In the genomic region with DNA sequence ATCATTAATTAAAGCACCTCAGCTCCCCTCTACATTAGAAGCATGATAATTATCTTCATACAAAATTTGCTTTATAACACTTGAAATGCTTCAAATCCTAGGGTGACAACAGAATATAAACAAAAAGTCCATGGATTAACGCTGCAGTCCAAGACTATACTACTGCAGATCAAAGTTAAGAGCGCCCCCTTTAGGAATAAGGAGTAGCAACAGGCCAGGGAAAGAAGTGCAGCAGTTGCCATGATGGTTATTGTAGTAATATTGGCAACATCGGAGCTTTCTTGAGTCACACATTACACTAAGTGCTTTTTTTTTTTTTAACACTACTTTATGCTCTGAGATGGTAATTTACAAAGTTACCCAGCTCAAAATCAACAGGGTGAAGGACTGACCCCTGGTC, we compare ENCODE assay signal across 12 mouse cellular contexts. TPM values are rescaled to one million over a fixed set of nuclear protein-coding genes. Genes with fewer than 3 reads are reported as not detected.
A peak's percentile ranks its signal among the peaks of the same experiment; 100 is the strongest.
DNase-seq lines count a peak whose midpoint lies in the region; ATAC-seq and TF ChIP-seq lines count a peak whose summit lies in the region.
"Had no signal": no experiment of that assay in that cellular context is flagged by ENCODE, and none has a peak within 500 bp of the region (broad histone marks: within the 10 kb centered on the region; RNA-seq: fewer than 3 reads in every experiment).

No protein-coding gene starts in this region.

- H3K9me3 ChIP-seq in forebrain, postnatal 0 days (ENCODE audit: low read length): no peaks in the 10 kb centered on the region
- H3K9me3 ChIP-seq in forebrain, embryonic 10.5 days: no peaks in the 10 kb centered on the region
- H3K9me3 ChIP-seq in liver, embryonic 14.5 days (ENCODE audit: control insufficient read depth, low read length): no peaks in the 10 kb centered on the region
- H3K9me3 ChIP-seq in liver, embryonic 12.5 days (replicated peaks): no peaks in the 10 kb centered on the region
- no peaks in the 10 kb centered on the region for H3K9me3 ChIP-seq in kidney, embryonic 16.5 days (ENCODE audit: low read length)
- H3K9me3 ChIP-seq: limb, embryonic 12.5 days; midbrain, embryonic 15.5 days had no signal

- TF ChIP-seq CTCF in forebrain, postnatal 0 days (IDR thresholded peaks at IDR 0.05; ENCODE audit: low read depth): peak; percentile 52
- peak; percentile 35; the same call in 1 of the 2 replicates for TF ChIP-seq CTCF in liver, embryonic 14.5 days (IDR thresholded peaks at IDR 0.05; ENCODE audit: low read depth)
- no peak for TF ChIP-seq CTCF in olfactory bulb, adult 2 months (IDR thresholded peaks at IDR 0.05; ENCODE audit: insufficient read depth, low read depth, low read length)

- no peak overlapping the region for H3K4me2 ChIP-seq in forebrain, postnatal 0 days (ENCODE audit: low read depth)
- H3K4me2 ChIP-seq in liver, embryonic 14.5 days (ENCODE audit: low read depth): no peak overlapping the region
- no peak overlapping the region for H3K4me2 ChIP-seq in liver, embryonic 12.5 days
- no peak overlapping the region for H3K4me2 ChIP-seq in kidney, embryonic 16.5 days (replicated peaks; ENCODE audit: low read depth, low read length)
- H3K4me2 ChIP-seq: limb, embryonic 12.5 days; midbrain, embryonic 15.5 days had no signal

- peak; percentile 40; the same call in 1 of the 2 replicates for ATAC-seq in forebrain, postnatal 0 days
- no peak for ATAC-seq in liver, embryonic 14.5 days (ENCODE audit: insufficient read depth)
- ATAC-seq in liver, embryonic 12.5 days: no peak
- ATAC-seq in kidney, embryonic 16.5 days (ENCODE audit: low FRiP score, low TSS enrichment): no peak
- ATAC-seq: midbrain, embryonic 15.5 days had no signal

- WGBS in forebrain, postnatal 0 days: 31% methylated on average over 3 of the region's 3 CpGs
- 44% methylated on average over 3 of the region's 3 CpGs for WGBS in forebrain, embryonic 10.5 days
- 30% methylated on average over 3 of the region's 3 CpGs for WGBS in liver, embryonic 14.5 days (ENCODE audit: insufficient replicate concordance)
- WGBS in liver, embryonic 12.5 days (ENCODE audit: insufficient replicate concordance): 35% methylated on average over 3 of the region's 3 CpGs
- 36% methylated on average over 3 of the region's 3 CpGs for WGBS in olfactory bulb, adult 2 months
- WGBS in kidney, embryonic 16.5 days: 50% methylated on average over 3 of the region's 3 CpGs

- H3K27me3 ChIP-seq in forebrain, postnatal 0 days (ENCODE audit: insufficient read depth, low read length): no peaks in the 10 kb centered on the region
- H3K27me3 ChIP-seq in forebrain, embryonic 10.5 days (ENCODE audit: poor library complexity, severe bottlenecking): no peaks in the 10 kb centered on the region
- H3K27me3 ChIP-seq in liver, embryonic 14.5 days (ENCODE audit: control insufficient read depth, insufficient read depth, low read length): no peaks in the 10 kb centered on the region
- H3K27me3 ChIP-seq in liver, embryonic 12.5 days (replicated peaks): no peaks in the 10 kb centered on the region; the same call in 1 of the 2 replicates
- no peaks in the 10 kb centered on the region for H3K27me3 ChIP-seq in kidney, embryonic 16.5 days (ENCODE audit: insufficient read depth, low read length)
- H3K27me3 ChIP-seq: limb, embryonic 12.5 days; midbrain, embryonic 15.5 days had no signal

- H3K27ac ChIP-seq in forebrain, postnatal 0 days (ENCODE audit: low read depth, low read length): no peak overlapping the region
- no peak overlapping the region for H3K27ac ChIP-seq in forebrain, embryonic 10.5 days
- no peak overlapping the region for H3K27ac ChIP-seq in liver, embryonic 14.5 days
- H3K27ac ChIP-seq in liver, embryonic 12.5 days: no peak overlapping the region
- H3K27ac ChIP-seq in olfactory bulb, adult 2 months (ENCODE audit: insufficient read depth, low read depth, low read length): peak overlapping the region; percentile 33; the same call in 1 of the 2 replicates
- H3K27ac ChIP-seq in kidney, embryonic 16.5 days (ENCODE audit: low read length): no peak overlapping the region
- H3K27ac ChIP-seq: limb, embryonic 12.5 days; midbrain, embryonic 15.5 days had no signal

- H3K4me3 ChIP-seq in forebrain, postnatal 0 days (ENCODE audit: low read depth, low read length): no peak overlapping the region
- H3K4me3 ChIP-seq in forebrain, embryonic 10.5 days: no peak overlapping the region
- H3K4me3 ChIP-seq in liver, embryonic 14.5 days (ENCODE audit: insufficient read depth in 1 of 2, low read depth in 2 of 2, low read length in 2 of 2): no peak overlapping the region
- H3K4me3 ChIP-seq in liver, embryonic 12.5 days: no peak overlapping the region
- H3K4me3 ChIP-seq in olfactory bulb, adult 2 months (ENCODE audit: insufficient read depth, low read depth, low read length): no peak overlapping the region
- H3K4me3 ChIP-seq in kidney, embryonic 16.5 days (ENCODE audit: low read length): no peak overlapping the region
- H3K4me3 ChIP-seq: limb, embryonic 12.5 days; midbrain, embryonic 15.5 days had no signal

- H3K36me3 ChIP-seq in forebrain, postnatal 0 days (ENCODE audit: insufficient read depth): no peaks in the 10 kb centered on the region
- H3K36me3 ChIP-seq in forebrain, embryonic 10.5 days (replicated peaks): no peaks in the 10 kb centered on the region
- no peaks in the 10 kb centered on the region for H3K36me3 ChIP-seq in liver, embryonic 14.5 days (replicated peaks; ENCODE audit: control insufficient read depth, insufficient read depth, low read depth)
- no peaks in the 10 kb centered on the region for H3K36me3 ChIP-seq in liver, embryonic 12.5 days
- no peaks in the 10 kb centered on the region for H3K36me3 ChIP-seq in kidney, embryonic 16.5 days (ENCODE audit: insufficient read depth, low read length)
- H3K36me3 ChIP-seq: limb, embryonic 12.5 days; midbrain, embryonic 15.5 days had no signal

- no peak for TF ChIP-seq POLR2A in olfactory bulb, adult 2 months (IDR thresholded peaks at IDR 0.05; ENCODE audit: insufficient read depth, low read depth, low read length)

- no peaks in the 10 kb centered on the region for H3K4me1 ChIP-seq in forebrain, postnatal 0 days (ENCODE audit: insufficient read depth)
- H3K4me1 ChIP-seq in forebrain, embryonic 10.5 days: peaks cover 8% of the 10 kb centered on the region; the same call in 1 of the 2 replicates
- H3K4me1 ChIP-seq in liver, embryonic 14.5 days (replicated peaks; ENCODE audit: control insufficient read depth in 2 of 2, insufficient read depth in 2 of 2, low read length in 1 of 2): no peaks in the 10 kb centered on the region
- no peaks in the 10 kb centered on the region for H3K4me1 ChIP-seq in liver, embryonic 12.5 days
- peaks cover 11% of the 10 kb centered on the region for H3K4me1 ChIP-seq in olfactory bulb, adult 2 months (ENCODE audit: control insufficient read depth, insufficient read depth, low read length)
- peaks cover 7% of the 10 kb centered on the region for H3K4me1 ChIP-seq in kidney, embryonic 16.5 days (ENCODE audit: insufficient read depth, low read length)
- H3K4me1 ChIP-seq: midbrain, embryonic 15.5 days had no signal

- no peak overlapping the region for H3K9ac ChIP-seq in forebrain, postnatal 0 days
- no peak overlapping the region for H3K9ac ChIP-seq in liver, embryonic 14.5 days (replicated peaks)
- H3K9ac ChIP-seq in liver, embryonic 12.5 days: no peak overlapping the region
- H3K9ac ChIP-seq in kidney, embryonic 16.5 days (replicated peaks; ENCODE audit: low read length): no peak overlapping the region
- H3K9ac ChIP-seq: limb, embryonic 12.5 days; midbrain, embryonic 15.5 days had no signal

- TF ChIP-seq EP300 in liver, embryonic 14.5 days (IDR thresholded peaks at IDR 0.05; ENCODE audit: low read depth): no peak

- DNase-seq in forebrain, postnatal 0 days: peak; percentile 56
- DNase-seq in forebrain, embryonic 10.5 days (ENCODE audit: extremely low spot score, low spot score): no peak
- peak in 2 of 3 experiments; percentile 5 to 9 for DNase-seq in liver, embryonic 14.5 days (ENCODE audit: low read depth in 3 of 3, low spot score in 3 of 3)
- peak; percentile 18 for DNase-seq in ZHBTc4 (ENCODE audit: low read depth, low spot score)
- no peak for DNase-seq in right cerebral cortex, postnatal 25 days
- DNase-seq: gastrocnemius, postnatal 10 days; kidney, adult 8-10 months had no signal

RNA-seq across cellular contexts. Expression of gene Fam160a1, which starts 43.7 kb away (rescaled TPM):
- 2.6 and 2.8 TPM in 2 replicates for total RNA-seq in forebrain, postnatal 0 days (2014; rRNA removed)
- polyA plus RNA-seq in forebrain, postnatal 0 days (2015; fragmentation: Nextera tagmentation; extraction: Ambion mirVana): 0.57 and 0.67 TPM in 2 replicates
- 0.40 and 0.49 TPM in 2 replicates for polyA plus RNA-seq in forebrain, embryonic 10.5 days (2016; fragmentation: Nextera tagmentation; extraction: Ambion mirVana)
- 0.15 and 0.20 TPM in 2 replicates for polyA plus RNA-seq in liver, embryonic 14.5 days (2012; rRNA removed)
- polyA plus RNA-seq in liver, embryonic 14.5 days (2014; fragmentation: Nextera tagmentation; extraction: Ambion mirVana): 0.27 and 0.38 TPM in 2 replicates
- 0.44 and 0.47 TPM in 2 replicates for polyA plus RNA-seq in liver, embryonic 12.5 days (2016; fragmentation: Nextera tagmentation; extraction: Ambion mirVana)
- polyA plus RNA-seq in olfactory bulb, adult 2 months (2012; ENCODE audit: insufficient read depth, insufficient read length, low replicate concordance, missing spikeins): not detected in 2 replicates
- 6.1 and 6.7 TPM in 2 replicates for polyA plus RNA-seq in kidney, embryonic 16.5 days (2015; fragmentation: Nextera tagmentation; extraction: Ambion mirVana)

Comparison
In these comparisons a context has a peak if more than half of its experiments do, and no peak if none do; other contexts are left out.
1. DNase-seq: peak in forebrain, postnatal 0 days (single experiment), liver, embryonic 14.5 days (2 of 3) and ZHBTc4 (single experiment); none in forebrain, embryonic 10.5 days (single experiment) and right cerebral cortex, postnatal 25 days (single experiment).